Mouse (Mus musculus) CH12.LX (cell line): ENCODE measurements at regions not wholly inside any gene's neighbourhood (a gene's known extent, or its start where the extent isn't known, plus 50 kb on each side); places are given as distances from the start of the nearest gene placed in this dataset.

Experiments used
- BHLHE40 ChIP-seq: IDR thresholded peaks from 2 replicates; pipeline ENCODE4 v1.6.1; 2011; ENCODE audit warnings: mild to moderate bottlenecking, low read depth, low read length, improper control_type of control experiment
- CHD2 ChIP-seq: IDR thresholded peaks from 2 replicates; pipeline ENCODE4 v1.6.1; 2011; ENCODE audit warnings: low read length, improper control_type of control experiment
- CTCF ChIP-seq, 2 experiments: IDR thresholded peaks in 1 of 2; conservative IDR thresholded peaks in 1 of 2; 2 replicates each; pipeline ENCODE4 v1.5.1; 2011 to 2012; ENCODE audit warnings: low read depth in 2 of 2, low read length in 2 of 2, improper control_type of control experiment in 1 of 2, inconsistent platforms in 1 of 2, mild to moderate bottlenecking in 1 of 2, moderate library complexity in 1 of 2
- EP300 ChIP-seq: IDR thresholded peaks from 2 replicates; pipeline ENCODE4 v1.6.1; 2011; ENCODE audit warnings: low read length, improper control_type of control experiment
- ETS1 ChIP-seq: conservative IDR thresholded peaks from 2 replicates; pipeline ENCODE4 v1.6.1; 2012; ENCODE audit warnings: low read depth, mild to moderate bottlenecking, inconsistent platforms, low read length, improper control_type of control experiment, moderate library complexity
- MAX ChIP-seq: IDR thresholded peaks from 2 replicates; pipeline ENCODE4 v1.6.1; 2011; ENCODE audit warnings: low read length, improper control_type of control experiment
- POLR2A ChIP-seq: IDR thresholded peaks from 2 replicates; pipeline ENCODE4 v1.6.1; 2011; ENCODE audit warnings: low read depth, mild to moderate bottlenecking, improper control_type of control experiment, low read length
- ZC3H11A ChIP-seq: IDR thresholded peaks from 2 replicates; pipeline ENCODE4 v1.6.1; 2012; ENCODE audit warnings: low read depth, mild to moderate bottlenecking, inconsistent platforms, low read length, improper control_type of control experiment
- ZMIZ1 ChIP-seq: IDR thresholded peaks from 2 replicates; pipeline ENCODE4 v1.6.1; 2012; ENCODE audit warnings: low read depth, mild to moderate bottlenecking, inconsistent platforms, low read length, improper control_type of control experiment

DNA sequence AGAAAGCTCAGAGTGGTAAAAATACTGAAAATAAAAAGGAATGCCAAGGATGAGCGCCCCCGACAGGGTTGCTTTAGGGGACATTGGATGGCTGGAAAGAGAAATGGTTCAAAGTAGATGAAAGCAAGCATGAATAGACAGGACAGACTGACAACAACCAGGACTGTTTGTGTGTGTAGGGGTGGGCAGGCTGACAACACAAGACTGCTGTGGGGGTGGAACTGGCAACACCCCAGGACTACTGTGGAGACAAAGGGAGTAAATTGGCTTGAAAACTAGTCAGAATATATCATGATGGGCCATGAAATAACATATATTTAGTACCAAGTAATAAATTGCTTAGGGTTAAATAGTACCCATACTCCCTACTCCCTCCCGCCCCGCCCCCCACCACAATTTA is 558.9 kb downstream of the Bcl11a start:
- TF ChIP-seq CTCF (conservative IDR thresholded peaks at IDR 0.05 in 1 of 2, IDR thresholded peaks at IDR 0.05 in 1 of 2; ENCODE audit: low read depth in 2 of 2, low read length in 2 of 2) = no peak
- TF ChIP-seq POLR2A = no peak
- TF ChIP-seq EP300 = no peak
- no peak for TF ChIP-seq ZC3H11A
- no peak for TF ChIP-seq ZMIZ1
- TF ChIP-seq MAX = no peak
- no peak for TF ChIP-seq CHD2
- TF ChIP-seq ETS1 = no peak
- no peak for TF ChIP-seq BHLHE40
